Mouse (Mus musculus) liver, embryonic 13.5 days (tissue): ENCODE data around the gene Ankrd44. TPM values are rescaled to one million over a fixed set of nuclear protein-coding genes. Genes with fewer than 3 reads are reported as not detected.

Experiments
- ATAC-seq: fragments of 200-750 bp; cut with Nextera tagmentation; 2 replicates; pipeline ENCODE4 v1.8.0; 2017; ENCODE audit warnings: low read depth, mild to moderate bottlenecking, moderate number of reproducible peaks, moderate library complexity
- DNase-seq: peaks from one replicate; pipeline ENCODE4 v3.0.0; 2022
- H3K27ac ChIP-seq: fragments of 300-500 bp; sonication (generic); 2 replicates; pipeline ENCODE4 v1.5.1; 2015; ENCODE audit warnings: moderate library complexity, mild to moderate bottlenecking, inconsistent platforms
- H3K27me3 ChIP-seq: fragments of 300-500 bp; sonication (generic); 2 replicates; pipeline ENCODE4 v1.6.1; 2015; ENCODE audit warnings: mild to moderate bottlenecking, inconsistent platforms
- H3K36me3 ChIP-seq: fragments of 300-500 bp; sonication (generic); 2 replicates; pipeline ENCODE4 v1.6.1; 2015; ENCODE audit warnings: mild to moderate bottlenecking, inconsistent platforms
- H3K4me1 ChIP-seq: fragments of 300-500 bp; sonication (generic); replicated peaks from 2 replicates; pipeline ENCODE4 v1.6.1; 2015; ENCODE audit warnings: inconsistent platforms
- H3K4me2 ChIP-seq: fragments of 300-500 bp; sonication (generic); 2 replicates; pipeline ENCODE4 v1.6.1; 2015; ENCODE audit warnings: inconsistent platforms, mild to moderate bottlenecking, moderate library complexity
- H3K4me3 ChIP-seq: fragments of 300-500 bp; sonication (generic); replicated peaks from 2 replicates; pipeline ENCODE4 v1.5.1; 2015; ENCODE audit warnings: mild to moderate bottlenecking, inconsistent platforms
- H3K9ac ChIP-seq: fragments of 300-500 bp; sonication (generic); 2 replicates; pipeline ENCODE4 v1.6.1; 2015; ENCODE audit warnings: mild to moderate bottlenecking, inconsistent platforms
- H3K9me3 ChIP-seq: fragments of 300-500 bp; sonication (generic); replicated peaks from 2 replicates; pipeline ENCODE4 v1.6.1; 2016; ENCODE audit warnings: inconsistent platforms
- WGBS: fragments of 180-500 bp; shearing (Covaris S2); methylation state at CpG from one replicate; pipeline ENCODE4 v1.1.7; 2015; ENCODE audit not compliant: insufficient replicate concordance; 5-methylcytosine and 5-hydroxymethylcytosine counted together
- polyA plus RNA-seq: library from polyadenylated mRNA; unstranded; fragments of >200 nt; fragmentation: Nextera tagmentation; extraction: Ambion mirVana; gene quantifications from 2 replicates; pipeline ENCODE4 v1.2.1, GENCODE M21; 2015

Gene Ankrd44
- polyA plus RNA-seq, 1 experiment from 2014 or later: 3.0 TPM

DNA sequence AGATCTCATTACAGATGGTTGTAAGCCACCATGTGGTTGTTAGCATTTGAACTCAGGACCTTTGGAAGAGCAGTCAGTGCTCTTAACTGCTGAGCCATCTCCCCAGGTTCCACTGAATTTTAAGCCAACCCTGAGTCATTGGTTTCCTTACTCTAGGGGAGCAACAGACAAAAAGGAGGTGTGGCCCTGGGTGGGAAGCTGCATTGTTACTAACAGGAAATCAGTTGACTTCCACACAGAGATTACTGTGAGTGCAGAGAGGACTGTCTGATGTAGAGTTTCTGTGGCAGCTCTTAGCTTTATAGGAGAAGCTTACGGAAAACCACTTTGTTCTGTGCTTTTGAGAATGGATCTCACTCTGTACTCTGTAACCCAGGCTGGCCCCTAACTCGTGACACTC lies 8.7 kb upstream of the Ankrd44 start:
- Histone ChIP-seq H3K9ac (no peak overlapping the region), H3K4me2 (no peak overlapping the region), H3K36me3 (no peaks in the 10 kb centered on the region), H3K9me3 (no peaks in the 10 kb centered on the region), H3K4me1 (no peaks in the 10 kb centered on the region), H3K27me3 (no peaks in the 10 kb centered on the region), H3K4me3 (no peak overlapping the region), H3K27ac (no peak overlapping the region)
- ATAC-seq (no peak), DNase-seq (no peak)
- WGBS: 44% methylated on average over 2 of the region's 2 CpGs

DNA sequence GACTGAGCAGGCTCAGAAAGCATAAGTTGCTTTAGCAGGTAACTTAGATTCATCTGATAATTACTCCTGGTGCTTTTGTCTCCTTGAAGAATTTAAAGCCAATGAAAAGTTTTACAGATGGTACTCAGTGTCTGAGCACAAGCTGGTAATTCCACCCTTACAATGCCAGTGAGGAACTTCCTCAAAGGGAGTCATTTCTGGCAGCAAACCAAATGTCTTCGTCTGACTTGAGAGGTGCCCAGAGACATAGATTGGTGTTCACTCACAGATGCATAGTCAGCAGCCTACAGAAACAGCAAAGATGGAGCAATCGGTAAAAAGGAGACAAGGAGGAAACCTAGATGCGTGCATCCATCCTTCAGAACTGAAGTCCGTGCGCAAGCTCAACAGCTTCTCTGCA lies 7.5 kb upstream of the Ankrd44 start:
- ATAC-seq (no peak), DNase-seq (no peak)
- Histone ChIP-seq H3K9ac (no peak overlapping the region), H3K4me2 (no peak overlapping the region), H3K27me3 (no peaks in the 10 kb centered on the region), H3K27ac (no peak overlapping the region), H3K4me1 (no peaks in the 10 kb centered on the region), H3K9me3 (no peaks in the 10 kb centered on the region), H3K36me3 (no peaks in the 10 kb centered on the region), H3K4me3 (no peak overlapping the region)
- WGBS: 67% methylated on average over 5 of the region's 5 CpGs

DNA sequence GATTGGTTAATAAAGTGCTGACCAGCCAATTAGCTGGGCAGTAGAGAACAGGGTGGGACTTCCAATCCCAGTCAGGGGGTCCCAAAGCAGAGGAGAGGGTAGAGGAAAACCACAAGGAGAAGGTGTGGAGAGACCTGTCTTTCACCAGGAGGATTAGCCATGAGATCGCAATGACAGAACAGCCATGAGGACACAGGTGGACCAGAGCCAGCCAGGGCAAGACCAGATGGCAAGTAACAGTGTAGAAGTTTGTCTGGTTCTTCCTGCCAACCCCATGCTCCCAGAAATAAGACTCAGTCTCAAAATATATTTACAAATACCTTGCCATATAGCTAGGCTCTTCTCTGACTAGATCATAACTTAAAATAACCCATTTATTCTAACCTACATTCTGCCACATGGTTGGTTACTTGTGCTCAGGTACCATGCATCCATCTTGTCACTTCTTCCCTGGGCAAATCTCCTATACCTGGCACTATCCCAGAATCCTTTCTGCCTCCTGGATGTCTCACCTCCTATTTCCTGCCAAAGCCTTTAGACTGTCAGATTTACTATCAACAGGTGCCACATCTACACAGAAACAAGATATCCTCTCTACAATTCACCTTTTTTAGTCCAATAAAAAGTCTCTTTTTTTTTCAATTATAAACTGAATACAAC lies 6.4 kb upstream of the Ankrd44 start:
- Histone ChIP-seq H3K4me3 (no peak overlapping the region), H3K9me3 (no peaks in the 10 kb centered on the region), H3K4me1 (no peaks in the 10 kb centered on the region), H3K27ac (no peak overlapping the region), H3K9ac (no peak overlapping the region), H3K36me3 (no peaks in the 10 kb centered on the region), H3K4me2 (no peak overlapping the region), H3K27me3 (peaks cover 4% of the 10 kb centered on the region; the same call in 1 of the 2 replicates)
- WGBS: 71% methylated on average over 1 of the region's 1 CpGs
- DNase-seq (no peak), ATAC-seq (no peak)

DNA sequence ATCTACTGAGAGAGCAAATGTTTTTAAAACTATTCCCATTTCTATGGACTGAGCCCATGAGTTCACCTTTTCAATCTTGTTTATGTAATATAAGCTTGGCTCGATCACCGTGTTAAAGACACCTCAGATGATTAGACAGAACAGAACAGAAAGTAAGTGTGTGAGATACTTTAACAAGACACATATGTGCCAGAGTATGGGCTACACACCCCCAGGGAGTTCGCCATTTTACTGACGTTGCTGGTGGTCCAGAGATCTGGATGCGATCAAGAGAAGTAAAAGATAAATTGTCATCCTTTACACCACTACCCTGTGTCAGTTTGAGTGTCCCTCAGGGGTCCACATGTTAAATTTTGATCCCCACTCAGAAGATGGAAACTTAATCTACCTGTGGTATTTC lies 5.0 kb upstream of the Ankrd44 start:
- Histone ChIP-seq H3K27me3 (peaks cover 18% of the 10 kb centered on the region), H3K27ac (no peak overlapping the region), H3K9me3 (no peaks in the 10 kb centered on the region), H3K36me3 (no peaks in the 10 kb centered on the region), H3K9ac (no peak overlapping the region), H3K4me2 (no peak overlapping the region), H3K4me1 (peaks cover 8% of the 10 kb centered on the region), H3K4me3 (no peak overlapping the region)
- ATAC-seq: no peak
- WGBS: 65% methylated on average over 5 of the region's 5 CpGs
- no peak for DNase-seq

DNA sequence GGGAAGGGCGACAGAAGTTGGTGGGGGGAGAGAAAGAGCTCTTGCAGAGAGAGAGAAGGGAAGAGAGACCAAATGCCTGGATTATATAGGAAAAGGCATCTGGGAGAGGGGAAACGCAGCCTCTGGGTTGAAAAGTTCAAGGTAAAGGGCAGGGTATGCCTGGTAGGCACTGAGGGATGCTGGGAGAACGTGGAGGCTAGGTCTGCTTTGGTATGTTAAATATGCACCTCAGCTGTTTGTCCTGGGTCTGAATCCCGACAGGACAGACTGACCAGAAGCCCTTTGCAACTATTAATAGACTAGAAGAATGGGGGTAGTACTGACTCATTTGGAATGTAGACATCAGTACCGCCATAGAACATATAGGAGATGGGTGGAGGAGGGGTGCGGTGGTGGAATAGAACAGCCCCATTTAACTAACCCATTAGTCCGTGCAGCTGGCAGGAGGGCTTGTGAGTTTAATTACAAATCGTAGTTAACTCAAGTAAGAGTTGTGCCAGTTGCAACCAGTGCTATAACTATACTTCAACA lies 4.5 kb upstream of the Ankrd44 start:
- ATAC-seq: no peak
- WGBS: 56% methylated on average over 8 of the region's 8 CpGs
- Histone ChIP-seq H3K4me3 (no peak overlapping the region), H3K9me3 (no peaks in the 10 kb centered on the region), H3K27me3 (peaks cover 23% of the 10 kb centered on the region), H3K27ac (no peak overlapping the region), H3K4me2 (no peak overlapping the region), H3K9ac (no peak overlapping the region), H3K4me1 (peaks cover 8% of the 10 kb centered on the region), H3K36me3 (no peaks in the 10 kb centered on the region)
- no peak for DNase-seq

DNA sequence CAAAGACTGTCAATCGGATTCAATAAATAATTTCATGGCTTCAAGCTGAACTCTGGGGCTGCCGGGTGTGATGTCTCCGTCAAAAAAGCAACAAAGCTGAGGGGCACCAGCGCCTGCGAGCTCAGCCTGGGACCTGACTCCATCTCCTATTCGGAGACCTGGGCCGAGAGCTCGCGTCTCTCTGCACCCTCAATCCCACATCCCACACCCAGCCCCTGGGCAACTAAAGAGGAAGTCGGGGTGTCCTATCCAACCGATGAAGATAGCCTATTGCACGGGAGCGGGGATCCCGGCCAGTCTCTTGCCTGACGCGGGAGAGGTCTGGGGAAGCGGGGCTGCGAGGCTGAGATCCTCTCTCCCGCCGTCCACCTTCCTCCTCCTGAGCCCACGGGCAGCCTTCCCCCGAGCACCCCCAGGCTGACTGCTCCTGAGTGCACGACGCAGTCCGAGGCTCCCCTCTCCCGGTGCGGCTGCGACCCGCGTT lies 694 bp downstream of the Ankrd44 start:
- Histone ChIP-seq H3K4me2 (peak overlapping the region; percentile 82), H3K4me3 (peak overlapping the region; percentile 73), H3K4me1 (peaks cover 43% of the 10 kb centered on the region), H3K9me3 (no peaks in the 10 kb centered on the region), H3K27me3 (peaks cover 44% of the 10 kb centered on the region), H3K36me3 (no peaks in the 10 kb centered on the region), H3K9ac (peak overlapping the region; percentile 75), H3K27ac (0 out of 2 replicates have a peak overlapping the region, but pooled peaks have one; percentile 58)
- DNase-seq (peak; percentile 3), ATAC-seq (0 out of 2 replicates have a peak, but pooled peaks have one; percentile 7)
- under 1% methylated on average over 30 of the region's 30 CpGs for whole genome bisulfite sequencing

DNA sequence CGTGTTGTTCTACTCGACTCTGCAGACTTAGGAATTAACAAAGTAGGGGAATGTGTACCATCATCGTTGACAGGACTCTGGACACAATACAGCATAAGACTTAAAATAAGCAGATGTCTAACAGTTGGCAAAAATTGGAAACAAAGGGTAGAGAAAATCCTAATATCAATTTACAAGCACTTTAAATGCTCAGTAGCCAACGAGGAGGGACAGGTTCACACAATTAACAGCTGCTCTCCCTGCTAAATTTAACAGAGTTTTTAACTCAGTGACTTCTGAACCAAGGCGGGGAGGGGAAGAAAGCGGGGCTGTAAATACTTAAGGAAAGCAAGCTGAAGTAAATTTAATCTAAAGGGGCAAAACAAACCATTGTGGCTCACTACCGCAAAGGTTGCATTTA lies 1.4 kb downstream of the Ankrd44 start:
- Histone ChIP-seq H3K4me2 (peak overlapping the region; percentile 82), H3K4me1 (peaks cover 43% of the 10 kb centered on the region), H3K9me3 (no peaks in the 10 kb centered on the region), H3K36me3 (no peaks in the 10 kb centered on the region), H3K4me3 (peak overlapping the region; percentile 73), H3K27me3 (peaks cover 44% of the 10 kb centered on the region), H3K27ac (no peak overlapping the region), H3K9ac (peak overlapping the region; percentile 75)
- DNase-seq (no peak), ATAC-seq (no peak)
- 54% methylated on average over 7 of the region's 7 CpGs for WGBS

DNA sequence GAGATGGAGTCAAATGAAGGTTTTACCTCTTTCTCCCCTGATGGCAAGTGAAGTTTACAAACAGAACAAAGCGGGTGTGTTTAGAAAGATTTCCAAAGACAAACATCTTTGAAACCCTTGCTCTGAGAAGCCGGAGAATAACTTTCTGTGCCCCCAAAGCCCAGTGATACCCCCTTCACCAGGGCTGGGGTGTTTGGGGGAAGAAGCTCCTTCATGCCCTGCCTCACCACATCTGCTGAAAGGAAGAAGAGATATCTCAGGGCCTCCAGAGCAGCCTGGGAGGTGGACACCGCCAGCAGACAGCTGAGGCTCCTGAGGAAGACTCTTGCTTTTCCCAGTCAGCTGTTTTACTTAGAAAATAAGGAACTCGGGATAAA lies 1.9 kb downstream of the Ankrd44 start:
- no peak overlapping the region for H3K9ac ChIP-seq
- H3K27me3 ChIP-seq: peaks cover 44% of the 10 kb centered on the region
- no peak overlapping the region for H3K27ac ChIP-seq
- no peak overlapping the region for H3K4me3 ChIP-seq
- no peak for ATAC-seq
- H3K9me3 ChIP-seq: no peaks in the 10 kb centered on the region
- H3K4me2 ChIP-seq: peak overlapping the region; percentile 82
- no peak for DNase-seq
- H3K4me1 ChIP-seq: peaks cover 43% of the 10 kb centered on the region
- 47% methylated on average over 4 of the region's 4 CpGs for WGBS
- no peaks in the 10 kb centered on the region for H3K36me3 ChIP-seq

DNA sequence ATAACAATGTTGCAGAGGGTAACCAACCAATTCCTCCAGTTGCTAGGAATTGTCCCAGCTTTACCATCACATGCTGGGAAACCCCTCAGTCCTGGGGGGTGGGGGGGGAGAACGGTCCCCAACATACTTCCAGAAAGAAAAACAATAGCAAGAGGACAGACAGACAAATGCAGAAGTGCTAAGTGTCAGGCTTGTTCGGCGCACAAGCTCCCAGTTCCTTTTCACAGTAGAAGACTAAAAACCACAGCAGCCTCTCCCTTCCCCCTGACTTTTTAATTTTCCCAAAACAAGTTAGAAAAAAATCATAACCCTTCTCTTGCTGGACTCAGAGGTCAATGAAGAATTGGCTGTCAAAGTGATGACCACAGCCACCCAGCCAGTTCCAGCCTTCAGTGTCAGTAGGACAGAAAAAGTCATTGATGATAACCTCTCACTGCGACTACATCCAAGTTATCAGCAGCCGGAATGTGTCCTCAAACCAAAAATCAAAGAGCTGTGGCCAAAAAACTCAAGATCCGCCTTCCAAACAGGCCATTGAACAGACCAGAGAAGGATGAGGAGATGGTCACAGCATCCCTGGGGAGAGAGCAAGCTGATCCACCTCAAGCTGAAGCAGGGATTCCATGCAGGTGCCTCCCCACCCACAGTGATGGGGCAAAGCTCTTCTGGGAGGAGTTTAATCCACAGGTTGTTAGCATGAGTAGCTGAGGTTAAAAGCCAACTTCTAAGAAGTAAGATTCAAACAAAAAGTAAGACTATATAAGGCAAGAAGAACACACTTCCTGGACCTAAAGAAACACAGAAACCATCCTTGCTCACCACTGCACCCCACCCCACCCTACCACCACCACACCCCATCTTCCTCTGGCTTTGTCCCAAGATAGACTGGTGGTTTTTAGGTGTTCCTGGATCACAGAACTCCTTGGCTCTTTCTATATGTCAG lies 2.5 kb downstream of the Ankrd44 start:
- no peak overlapping the region for H3K9ac ChIP-seq
- H3K27me3 ChIP-seq: peaks cover 44% of the 10 kb centered on the region
- H3K9me3 ChIP-seq: no peaks in the 10 kb centered on the region
- H3K36me3 ChIP-seq: no peaks in the 10 kb centered on the region
- H3K27ac ChIP-seq: no peak overlapping the region
- WGBS: 31% methylated on average over 6 of the region's 6 CpGs
- no peak for DNase-seq
- peak overlapping the region; percentile 82 for H3K4me2 ChIP-seq
- peaks cover 43% of the 10 kb centered on the region for H3K4me1 ChIP-seq
- H3K4me3 ChIP-seq: no peak overlapping the region
- no peak for ATAC-seq

DNA sequence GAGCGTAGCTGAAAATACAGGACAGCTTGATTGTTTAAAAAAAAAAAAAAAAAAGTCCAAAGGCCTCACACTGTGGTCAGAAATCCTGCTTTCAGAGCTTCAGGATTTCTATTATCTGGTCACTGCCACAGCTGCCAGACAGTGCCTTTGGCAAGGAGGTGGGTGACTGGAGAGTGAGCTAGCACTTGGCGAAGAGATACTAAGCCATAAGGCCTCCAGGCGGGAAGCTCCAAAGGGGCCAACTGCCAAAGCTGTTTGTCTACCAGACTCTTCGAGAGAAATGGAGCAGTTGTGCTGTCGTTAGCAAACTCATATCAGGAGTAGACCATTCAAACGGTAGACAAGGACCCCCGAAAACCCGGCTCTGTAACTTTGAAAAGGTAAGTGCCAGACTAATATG lies 3.5 kb downstream of the Ankrd44 start:
- Histone ChIP-seq H3K9me3 (no peaks in the 10 kb centered on the region), H3K27ac (no peak overlapping the region), H3K4me3 (no peak overlapping the region), H3K27me3 (peaks cover 40% of the 10 kb centered on the region), H3K9ac (no peak overlapping the region), H3K36me3 (no peaks in the 10 kb centered on the region), H3K4me2 (no peak overlapping the region), H3K4me1 (peaks cover 43% of the 10 kb centered on the region)
- 41% methylated on average over 8 of the region's 8 CpGs for WGBS
- no peak for DNase-seq
- no peak for ATAC-seq

DNA sequence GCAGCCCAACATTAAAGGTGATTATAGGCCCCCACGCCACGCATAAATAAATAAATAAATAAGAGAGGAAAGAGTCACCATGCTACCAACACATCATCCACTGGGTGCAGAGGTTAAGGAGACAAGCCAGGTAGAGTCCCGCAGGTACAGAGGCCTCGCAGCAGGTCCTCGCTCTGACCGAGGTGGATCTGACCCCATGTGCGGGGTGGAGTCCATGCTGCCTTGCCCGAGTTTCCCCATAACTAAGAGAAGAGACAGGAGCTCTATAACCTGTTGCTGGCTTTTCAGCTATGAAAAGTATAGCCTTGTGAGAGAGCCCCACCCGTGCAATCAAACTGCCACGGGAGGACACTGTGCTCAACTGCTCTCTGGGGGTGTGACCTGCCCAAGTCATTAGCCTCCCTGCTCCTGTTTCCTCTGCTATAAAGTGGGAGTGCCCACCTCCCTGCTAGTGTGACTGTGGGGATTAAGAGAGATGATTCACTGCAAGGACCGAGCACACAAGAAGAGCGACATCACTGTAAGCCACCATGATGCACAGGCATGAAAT lies 4.1 kb downstream of the Ankrd44 start:
- Histone ChIP-seq H3K9ac (no peak overlapping the region), H3K4me3 (no peak overlapping the region), H3K36me3 (no peaks in the 10 kb centered on the region), H3K9me3 (no peaks in the 10 kb centered on the region), H3K27me3 (peaks cover 35% of the 10 kb centered on the region), H3K4me2 (no peak overlapping the region), H3K4me1 (peaks cover 43% of the 10 kb centered on the region), H3K27ac (no peak overlapping the region)
- no peak for DNase-seq
- ATAC-seq: no peak
- WGBS: 58% methylated on average over 12 of the region's 12 CpGs
